Mouse (Mus musculus): ENCODE measurements at regions not wholly inside any gene's neighbourhood (a gene's known extent, or its start where the extent isn't known, plus 50 kb on each side); places are given as distances from the start of the nearest gene placed in this dataset.

- Histone ChIP-seq H3K4me3 (ENCODE audit: low read depth, low read length) (no peak overlapping the region), H3K9me3 (ENCODE audit: control insufficient read depth, low read length) (no peaks in the 10 kb centered on the region), H3K27ac (ENCODE audit: low read depth) (no peak overlapping the region), H3K4me2 (ENCODE audit: low read length) (no peak overlapping the region), H3K9ac (ENCODE audit: low read length) (no peak overlapping the region), H3K36me3 (ENCODE audit: control insufficient read depth, insufficient read depth, low read length) (no peaks in the 10 kb centered on the region), H3K27me3 (replicated peaks; ENCODE audit: control insufficient read depth, insufficient read depth, low read length) (no peaks in the 10 kb centered on the region), H3K4me1 (replicated peaks; ENCODE audit: control insufficient read depth, insufficient read depth, low read length) (no peaks in the 10 kb centered on the region)
- no peak for DNase-seq (ENCODE audit: low spot score)
- 59% methylated on average over 2 of the region's 2 CpGs for WGBS
- no peak for ATAC-seq (replicated peaks; ENCODE audit: low FRiP score, low TSS enrichment, low read depth)
These were observed 776.9 kb downstream of the Kcnma1 start for GRCm38 (mm10) chr14:23237376-23237775.

- DNase-seq (ENCODE audit: low spot score): no peak
- Histone ChIP-seq H3K9me3 (ENCODE audit: control insufficient read depth, low read length) (no peaks in the 10 kb centered on the region), H3K27ac (ENCODE audit: low read depth) (no peak overlapping the region), H3K27me3 (replicated peaks; ENCODE audit: control insufficient read depth, insufficient read depth, low read length) (no peaks in the 10 kb centered on the region), H3K36me3 (ENCODE audit: control insufficient read depth, insufficient read depth, low read length) (no peaks in the 10 kb centered on the region), H3K4me3 (ENCODE audit: low read depth, low read length) (no peak overlapping the region), H3K4me2 (ENCODE audit: low read length) (no peak overlapping the region), H3K9ac (ENCODE audit: low read length) (no peak overlapping the region), H3K4me1 (replicated peaks; ENCODE audit: control insufficient read depth, insufficient read depth, low read length) (no peaks in the 10 kb centered on the region)
- no peak for ATAC-seq (replicated peaks; ENCODE audit: low FRiP score, low TSS enrichment, low read depth)
- 41% methylated on average over 3 of the region's 3 CpGs for WGBS
These were observed 815.6 kb downstream of the Kcnma1 start for GRCm38 (mm10) chr14:23198676-23199075.

GRCm38 (mm10) chr14:23194569-23195529 is 819.4 kb downstream of the Kcnma1 start:
- WGBS: 81% methylated on average over 7 of the region's 7 CpGs
- no peak overlapping the region for H3K4me3 ChIP-seq (ENCODE audit: low read depth, low read length)
- DNase-seq (ENCODE audit: low spot score) (no peak), ATAC-seq (replicated peaks; ENCODE audit: low FRiP score, low TSS enrichment, low read depth) (no peak)
- H3K9ac ChIP-seq (ENCODE audit: low read length): no peak overlapping the region
- H3K36me3 ChIP-seq (ENCODE audit: control insufficient read depth, insufficient read depth, low read length): no peaks in the 10 kb centered on the region
- H3K4me2 ChIP-seq (ENCODE audit: low read length): no peak overlapping the region
- H3K27ac ChIP-seq (ENCODE audit: low read depth): no peak overlapping the region
- no peaks in the 10 kb centered on the region for H3K27me3 ChIP-seq (replicated peaks; ENCODE audit: control insufficient read depth, insufficient read depth, low read length)
- no peaks in the 10 kb centered on the region for H3K9me3 ChIP-seq (ENCODE audit: control insufficient read depth, low read length)
- no peaks in the 10 kb centered on the region for H3K4me1 ChIP-seq (replicated peaks; ENCODE audit: control insufficient read depth, insufficient read depth, low read length)

- DNase-seq (ENCODE audit: low spot score): no peak
- no peak overlapping the region for H3K4me2 ChIP-seq (ENCODE audit: low read length)
- WGBS: 55% methylated on average over 3 of the region's 3 CpGs
These were observed 821.7 kb downstream of the Kcnma1 start for GRCm38 (mm10) chr14:23192566-23192965.

GRCm38 (mm10) chr14:23185359-23185758 is 828.9 kb downstream of the Kcnma1 start:
- Histone ChIP-seq H3K9ac (ENCODE audit: low read length) (no peak overlapping the region), H3K27me3 (replicated peaks; ENCODE audit: control insufficient read depth, insufficient read depth, low read length) (no peaks in the 10 kb centered on the region), H3K4me2 (ENCODE audit: low read length) (no peak overlapping the region), H3K4me1 (replicated peaks; ENCODE audit: control insufficient read depth, insufficient read depth, low read length) (no peaks in the 10 kb centered on the region), H3K36me3 (ENCODE audit: control insufficient read depth, insufficient read depth, low read length) (no peaks in the 10 kb centered on the region), H3K9me3 (ENCODE audit: control insufficient read depth, low read length) (no peaks in the 10 kb centered on the region), H3K4me3 (ENCODE audit: low read depth, low read length) (no peak overlapping the region), H3K27ac (ENCODE audit: low read depth) (no peak overlapping the region)
- DNase-seq (ENCODE audit: low spot score) (no peak), ATAC-seq (replicated peaks; ENCODE audit: low FRiP score, low TSS enrichment, low read depth) (no peak)
- 65% methylated on average over 6 of the region's 6 CpGs for WGBS

More at GRCm38 (mm10) chr14:23192566-23192965, 821.7 kb downstream of the Kcnma1 start:
- Histone ChIP-seq H3K4me3 (ENCODE audit: low read depth, low read length) (no peak overlapping the region), H3K36me3 (ENCODE audit: control insufficient read depth, insufficient read depth, low read length) (no peaks in the 10 kb centered on the region), H3K9me3 (ENCODE audit: control insufficient read depth, low read length) (no peaks in the 10 kb centered on the region), H3K27ac (ENCODE audit: low read depth) (no peak overlapping the region), H3K9ac (ENCODE audit: low read length) (no peak overlapping the region), H3K4me1 (replicated peaks; ENCODE audit: control insufficient read depth, insufficient read depth, low read length) (no peaks in the 10 kb centered on the region), H3K27me3 (replicated peaks; ENCODE audit: control insufficient read depth, insufficient read depth, low read length) (no peaks in the 10 kb centered on the region)
- no peak for ATAC-seq (replicated peaks; ENCODE audit: low FRiP score, low TSS enrichment, low read depth)

- H3K27me3 ChIP-seq (replicated peaks; ENCODE audit: control insufficient read depth, insufficient read depth, low read length): no peaks in the 10 kb centered on the region
- 80% methylated on average over 14 of the region's 14 CpGs for WGBS
- no peak overlapping the region for H3K27ac ChIP-seq (ENCODE audit: low read depth)
- no peaks in the 10 kb centered on the region for H3K4me1 ChIP-seq (replicated peaks; ENCODE audit: control insufficient read depth, insufficient read depth, low read length)
- ATAC-seq (replicated peaks; ENCODE audit: low FRiP score, low TSS enrichment, low read depth): no peak
- H3K9me3 ChIP-seq (ENCODE audit: control insufficient read depth, low read length): no peaks in the 10 kb centered on the region
- H3K4me3 ChIP-seq (ENCODE audit: low read depth, low read length): no peak overlapping the region
- H3K4me2 ChIP-seq (ENCODE audit: low read length): no peak overlapping the region
- no peak for DNase-seq (ENCODE audit: low spot score)
- no peaks in the 10 kb centered on the region for H3K36me3 ChIP-seq (ENCODE audit: control insufficient read depth, insufficient read depth, low read length)
- H3K9ac ChIP-seq (ENCODE audit: low read length): no peak overlapping the region
These were observed 844.9 kb downstream of the Kcnma1 start for GRCm38 (mm10) chr14:23169346-23169745.

- Histone ChIP-seq H3K27me3 (replicated peaks; ENCODE audit: control insufficient read depth, insufficient read depth, low read length) (no peaks in the 10 kb centered on the region), H3K4me2 (ENCODE audit: low read length) (no peak overlapping the region), H3K4me1 (replicated peaks; ENCODE audit: control insufficient read depth, insufficient read depth, low read length) (no peaks in the 10 kb centered on the region), H3K4me3 (ENCODE audit: low read depth, low read length) (no peak overlapping the region), H3K9ac (ENCODE audit: low read length) (no peak overlapping the region), H3K36me3 (ENCODE audit: control insufficient read depth, insufficient read depth, low read length) (no peaks in the 10 kb centered on the region), H3K9me3 (ENCODE audit: control insufficient read depth, low read length) (no peaks in the 10 kb centered on the region), H3K27ac (ENCODE audit: low read depth) (no peak overlapping the region)
- ATAC-seq (replicated peaks; ENCODE audit: low FRiP score, low TSS enrichment, low read depth) (no peak), DNase-seq (ENCODE audit: low spot score) (no peak)
- WGBS: 43% methylated on average over 1 of the region's 1 CpGs
These were observed 853.7 kb downstream of the Kcnma1 start for GRCm38 (mm10) chr14:23160567-23160966.

GRCm38 (mm10) chr14:23150431-23150830 is 863.9 kb downstream of the Kcnma1 start:
- no peaks in the 10 kb centered on the region for H3K36me3 ChIP-seq (ENCODE audit: control insufficient read depth, insufficient read depth, low read length)
- no peak for ATAC-seq (replicated peaks; ENCODE audit: low FRiP score, low TSS enrichment, low read depth)
- H3K9ac ChIP-seq (ENCODE audit: low read length): no peak overlapping the region
- no peak for DNase-seq (ENCODE audit: low spot score)
- H3K27me3 ChIP-seq (replicated peaks; ENCODE audit: control insufficient read depth, insufficient read depth, low read length): no peaks in the 10 kb centered on the region
- H3K4me2 ChIP-seq (ENCODE audit: low read length): no peak overlapping the region
- H3K27ac ChIP-seq (ENCODE audit: low read depth): no peak overlapping the region
- H3K4me3 ChIP-seq (ENCODE audit: low read depth, low read length): no peak overlapping the region
- H3K4me1 ChIP-seq (replicated peaks; ENCODE audit: control insufficient read depth, insufficient read depth, low read length): no peaks in the 10 kb centered on the region
- H3K9me3 ChIP-seq (ENCODE audit: control insufficient read depth, low read length): no peaks in the 10 kb centered on the region

- H3K4me1 ChIP-seq (replicated peaks; ENCODE audit: control insufficient read depth, insufficient read depth, low read length): no peaks in the 10 kb centered on the region
- H3K27me3 ChIP-seq (replicated peaks; ENCODE audit: control insufficient read depth, insufficient read depth, low read length): no peaks in the 10 kb centered on the region
- no peak overlapping the region for H3K4me2 ChIP-seq (ENCODE audit: low read length)
- no peak for DNase-seq (ENCODE audit: low spot score)
- 83% methylated on average over 1 of the region's 1 CpGs for WGBS
- ATAC-seq (replicated peaks; ENCODE audit: low FRiP score, low TSS enrichment, low read depth): no peak
- no peak overlapping the region for H3K4me3 ChIP-seq (ENCODE audit: low read depth, low read length)
- H3K36me3 ChIP-seq (ENCODE audit: control insufficient read depth, insufficient read depth, low read length): no peaks in the 10 kb centered on the region
- H3K9ac ChIP-seq (ENCODE audit: low read length): no peak overlapping the region
- H3K27ac ChIP-seq (ENCODE audit: low read depth): no peak overlapping the region
- H3K9me3 ChIP-seq (ENCODE audit: control insufficient read depth, low read length): no peaks in the 10 kb centered on the region
These were observed 867.3 kb downstream of the Kcnma1 start for GRCm38 (mm10) chr14:23146981-23147380.
